Mouse (Mus musculus): Measurements from ENCODE around the gene Retreg3.

- no peak for TF ChIP-seq CTCF (IDR thresholded peaks at IDR 0.05; ENCODE audit: borderline replicate concordance, extremely low read depth, insufficient read depth, insufficient read length)
- TF ChIP-seq POLR2A (IDR thresholded peaks at IDR 0.05; ENCODE audit: borderline replicate concordance, extremely low read depth, insufficient read depth, insufficient read length, poor library complexity, severe bottlenecking), result no peak
Measured at GRCm38 (mm10) chr11:101050359-101050758, 69.3 kb downstream of the Retreg3 start.
